Mouse (Mus musculus) embryonic facial prominence, embryonic 14.5 days (tissue): ENCODE measurements around the gene Adcy4. TPM values are rescaled to one million over a fixed set of nuclear protein-coding genes. Genes with fewer than 3 reads are reported as not detected.

Experiments
- ATAC-seq: fragments of 200-750 bp; cut with Nextera tagmentation; 2 replicates; pipeline ENCODE4 v1.8.0; 2017; ENCODE audit warnings: low read depth, moderate number of reproducible peaks, moderate TSS enrichment
- DNase-seq: peaks from one replicate; pipeline ENCODE4 v3.0.0-alpha.2; 2015; ENCODE audit warnings: low spot score
- H3K27ac ChIP-seq: fragments of 300-500 bp; sonication (generic); replicated peaks from 2 replicates; pipeline ENCODE4 v1.5.1; 2014; ENCODE audit warnings: low read depth, mild to moderate bottlenecking, low read length, moderate library complexity
- H3K27me3 ChIP-seq: fragments of 300-500 bp; sonication (generic); replicated peaks from 2 replicates; pipeline ENCODE4 v1.6.1; 2014; ENCODE audit warnings: low read length; ENCODE audit not compliant: control insufficient read depth, insufficient read depth
- H3K36me3 ChIP-seq: fragments of 300-500 bp; sonication (generic); 2 replicates; pipeline ENCODE4 v1.6.1; 2014; ENCODE audit warnings: low read length, mixed read lengths; ENCODE audit not compliant: control insufficient read depth, insufficient read depth
- H3K4me1 ChIP-seq: fragments of 300-500 bp; sonication (generic); 2 replicates; pipeline ENCODE4 v1.6.1; 2014; ENCODE audit warnings: antibody characterized with exemption, low read length; ENCODE audit not compliant: control insufficient read depth, insufficient read depth
- H3K4me2 ChIP-seq: fragments of 300-500 bp; sonication (generic); 2 replicates; pipeline ENCODE4 v1.6.1; 2014; ENCODE audit warnings: low read depth, mild to moderate bottlenecking, low read length, moderate library complexity, mixed read lengths
- H3K4me3 ChIP-seq: fragments of 300-500 bp; sonication (generic); 2 replicates; pipeline ENCODE4 v1.5.1; 2014; ENCODE audit warnings: low read depth, mild to moderate bottlenecking, low read length
- H3K9ac ChIP-seq: fragments of 300-500 bp; sonication (generic); 2 replicates; pipeline ENCODE4 v1.6.1; 2014; ENCODE audit warnings: low read depth, mild to moderate bottlenecking, low read length, moderate library complexity, mixed read lengths
- H3K9me3 ChIP-seq: fragments of 300-500 bp; sonication (generic); 2 replicates; pipeline ENCODE4 v1.6.1; 2016; ENCODE audit warnings: low read length; ENCODE audit not compliant: control insufficient read depth
- WGBS: fragments of 180-500 bp; shearing (Covaris S2); extraction: QIAGEN DNeasy Blood & Tissue Kit; methylation state at CpG from one replicate; pipeline ENCODE4 v1.1.7; 2014; 5-methylcytosine and 5-hydroxymethylcytosine counted together
- polyA plus RNA-seq: library from polyadenylated mRNA; unstranded; fragments of >200 nt; fragmentation: Nextera tagmentation; extraction: Ambion mirVana; gene quantifications from 2 replicates; pipeline ENCODE4 v1.2.1, GENCODE M21; 2014

Gene Adcy4
- polyA plus RNA-seq, 1 experiment from 2014 or later, result 13.4 TPM

- Histone ChIP-seq H3K9ac (peak overlapping the region; percentile 82), H3K4me1 (peaks cover 18% of the 10 kb centered on the region), H3K27ac (peak overlapping the region; percentile 98), H3K36me3 (peaks cover 35% of the 10 kb centered on the region), H3K9me3 (no peaks in the 10 kb centered on the region), H3K4me3 (peak overlapping the region; percentile 60), H3K27me3 (no peaks in the 10 kb centered on the region), H3K4me2 (peak overlapping the region; percentile 88)
- DNase-seq (peak; percentile 95), ATAC-seq (peak; percentile 30)
- WGBS, result under 1% methylated on average over 31 of the region's 32 CpGs
Observed at GRCm38 (mm10) chr14:55824481-55825215, 40.8 kb upstream of the Adcy4 start.

GRCm38 (mm10) chr14:55824001-55824480 is 40.1 kb upstream of the Adcy4 start:
- H3K4me2 ChIP-seq, result peak overlapping the region; percentile 88
- H3K27ac ChIP-seq, result peak overlapping the region; percentile 98
- peaks cover 16% of the 10 kb centered on the region for H3K4me1 ChIP-seq
- peak overlapping the region; percentile 69 for H3K9ac ChIP-seq
- H3K9me3 ChIP-seq, result no peaks in the 10 kb centered on the region
- no peaks in the 10 kb centered on the region for H3K27me3 ChIP-seq
- peak overlapping the region; percentile 60 for H3K4me3 ChIP-seq
- peaks cover 29% of the 10 kb centered on the region for H3K36me3 ChIP-seq
- under 1% methylated on average over 10 of the region's 10 CpGs for WGBS
- DNase-seq (peak; percentile 76), ATAC-seq (no peak)

- peaks cover 20% of the 10 kb centered on the region for H3K36me3 ChIP-seq
- peak; percentile 90 for ATAC-seq
- WGBS, result under 1% methylated on average over 27 of the region's 46 CpGs
Observed at GRCm38 (mm10) chr14:55822991-55823762, 39.3 kb upstream of the Adcy4 start, which contains the start of gene Nfatc4. Gene Nfatc4 (plus strand): TSS chr14:55823144.

GRCm38 (mm10) chr14:55822435-55822990 is 38.6 kb upstream of the Adcy4 start:
- H3K9ac ChIP-seq, result peak overlapping the region; percentile 69
- ATAC-seq (peak; percentile 12; the same call in 1 of the 2 replicates), DNase-seq (peak; percentile 92)
- H3K9me3 ChIP-seq, result no peaks in the 10 kb centered on the region
- H3K4me2 ChIP-seq, result peak overlapping the region; percentile 88
- 4% methylated on average over 13 of the region's 13 CpGs for WGBS
- H3K4me3 ChIP-seq, result peak overlapping the region; percentile 60
- H3K27ac ChIP-seq, result peak overlapping the region; percentile 98
- H3K36me3 ChIP-seq, result peaks cover 14% of the 10 kb centered on the region
- peaks cover 8% of the 10 kb centered on the region; the same call in 1 of the 2 replicates for H3K4me1 ChIP-seq
- H3K27me3 ChIP-seq, result no peaks in the 10 kb centered on the region

More at GRCm38 (mm10) chr14:55822991-55823762, 39.3 kb upstream of the Adcy4 start, which contains the start of gene Nfatc4:
- peaks cover 8% of the 10 kb centered on the region; the same call in 1 of the 2 replicates for H3K4me1 ChIP-seq
- DNase-seq, result peak; percentile 98
- peak within 1 kb of the TSS; percentile 60 for H3K4me3 ChIP-seq
- peak within 1 kb of the TSS; percentile 98 for H3K27ac ChIP-seq
- H3K9ac ChIP-seq, result peak within 1 kb of the TSS; percentile 69
- no peaks in the 10 kb centered on the region for H3K27me3 ChIP-seq
- H3K4me2 ChIP-seq, result peak within 1 kb of the TSS; percentile 88
- H3K9me3 ChIP-seq, result no peaks in the 10 kb centered on the region

GRCm38 (mm10) chr14:55820576-55820975 is 36.7 kb upstream of the Adcy4 start:
- 89% methylated on average over 9 of the region's 9 CpGs for WGBS
- Histone ChIP-seq H3K27me3 (no peaks in the 10 kb centered on the region), H3K27ac (no peak overlapping the region), H3K36me3 (no peaks in the 10 kb centered on the region), H3K4me1 (peaks cover 4% of the 10 kb centered on the region; the same call in 1 of the 2 replicates), H3K9ac (no peak overlapping the region), H3K9me3 (no peaks in the 10 kb centered on the region), H3K4me3 (no peak overlapping the region), H3K4me2 (no peak overlapping the region)
- ATAC-seq, result no peak
- DNase-seq, result no peak

- Histone ChIP-seq H3K9me3 (no peaks in the 10 kb centered on the region), H3K4me3 (no peak overlapping the region), H3K4me2 (no peak overlapping the region), H3K9ac (no peak overlapping the region), H3K36me3 (no peaks in the 10 kb centered on the region), H3K27ac (no peak overlapping the region), H3K4me1 (peaks cover 4% of the 10 kb centered on the region; the same call in 1 of the 2 replicates), H3K27me3 (no peaks in the 10 kb centered on the region)
- no peak for DNase-seq
- WGBS, result 77% methylated on average over 7 of the region's 7 CpGs
- ATAC-seq, result no peak
Observed at GRCm38 (mm10) chr14:55819845-55820405, 36.0 kb upstream of the Adcy4 start.

GRCm38 (mm10) chr14:55815310-55815751 is 31.4 kb upstream of the Adcy4 start:
- no peaks in the 10 kb centered on the region for H3K27me3 ChIP-seq
- no peaks in the 10 kb centered on the region for H3K9me3 ChIP-seq
- no peaks in the 10 kb centered on the region for H3K36me3 ChIP-seq
- ATAC-seq, result peak; percentile 66
- H3K4me2 ChIP-seq, result peak overlapping the region; percentile 61
- peak overlapping the region; percentile 59 for H3K9ac ChIP-seq
- H3K4me1 ChIP-seq, result no peaks in the 10 kb centered on the region
- H3K4me3 ChIP-seq, result peak overlapping the region; percentile 40
- peak; percentile 80 for DNase-seq
- H3K27ac ChIP-seq, result no peak overlapping the region
- 20% methylated on average over 17 of the region's 17 CpGs for WGBS

GRCm38 (mm10) chr14:55814885-55815284 is 31.0 kb upstream of the Adcy4 start:
- no peak overlapping the region for H3K27ac ChIP-seq

More at GRCm38 (mm10) chr14:55814885-55815284, 31.0 kb upstream of the Adcy4 start:
- peak overlapping the region; percentile 59 for H3K9ac ChIP-seq
- ATAC-seq (peak; percentile 82), DNase-seq (peak; percentile 94)
- peak overlapping the region; percentile 61 for H3K4me2 ChIP-seq
- no peaks in the 10 kb centered on the region for H3K4me1 ChIP-seq
- no peaks in the 10 kb centered on the region for H3K36me3 ChIP-seq
- no peaks in the 10 kb centered on the region for H3K9me3 ChIP-seq
- 16% methylated on average over 16 of the region's 16 CpGs for WGBS
- peak overlapping the region; percentile 40 for H3K4me3 ChIP-seq
- H3K27me3 ChIP-seq, result no peaks in the 10 kb centered on the region
